Comparison of ENCODE assay signal across 8 mouse cellular contexts in the genomic region with DNA sequence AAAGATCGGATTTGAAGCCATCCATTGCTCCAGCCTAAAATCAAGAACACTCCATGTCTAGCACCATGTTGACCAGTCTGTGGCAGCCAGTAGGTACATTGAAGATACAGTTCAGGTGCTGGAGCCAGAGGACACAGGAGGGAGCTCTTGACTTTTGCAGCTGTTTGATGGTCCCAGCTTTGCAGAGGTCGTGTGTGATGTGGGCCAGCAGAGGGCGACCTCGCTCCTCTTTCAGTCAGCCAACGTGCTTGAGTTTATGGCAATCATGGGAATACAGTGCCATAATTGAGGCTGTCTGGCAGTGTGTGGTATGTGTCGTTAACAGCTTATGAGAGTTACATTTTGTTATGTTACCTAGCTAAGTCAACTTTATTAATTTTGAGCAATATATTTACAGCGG. TPM values are rescaled to one million over a fixed set of nuclear protein-coding genes. Genes with fewer than 3 reads are reported as not detected.
A peak's percentile ranks its signal among the peaks of the same experiment; 100 is the strongest.
DNase-seq lines count a peak whose midpoint lies in the region; ATAC-seq and TF ChIP-seq lines count a peak whose summit lies in the region.

No protein-coding gene starts in this region.

- TF ChIP-seq POLR2A in embryonic fibroblast, embryonic 13.5 days (IDR thresholded peaks at IDR 0.05; ENCODE audit: low read depth, low read length) = no peak

- 15% methylated on average over 7 of the region's 7 CpGs for WGBS in heart, embryonic 15.5 days
- WGBS in liver, embryonic 13.5 days (ENCODE audit: insufficient replicate concordance) = 19% methylated on average over 7 of the region's 7 CpGs
- WGBS in neural tube, embryonic 13.5 days = 19% methylated on average over 7 of the region's 7 CpGs

- H3K4me2 ChIP-seq in heart, embryonic 15.5 days = no peak overlapping the region
- H3K4me2 ChIP-seq in liver, embryonic 13.5 days = no peak overlapping the region
- H3K4me2 ChIP-seq in neural tube, embryonic 13.5 days = no peak overlapping the region

- no peaks in the 10 kb centered on the region for H3K4me1 ChIP-seq in embryonic fibroblast, embryonic 13.5 days (ENCODE audit: control insufficient read depth, insufficient read depth, low read length)
- H3K4me1 ChIP-seq in heart, embryonic 15.5 days (replicated peaks) = no peaks in the 10 kb centered on the region
- H3K4me1 ChIP-seq in liver, embryonic 13.5 days (replicated peaks) = no peaks in the 10 kb centered on the region
- peaks cover 36% of the 10 kb centered on the region for H3K4me1 ChIP-seq in neural tube, embryonic 13.5 days (replicated peaks)

- peaks cover 3% of the 10 kb centered on the region; the same call in 1 of the 2 replicates for H3K36me3 ChIP-seq in heart, embryonic 15.5 days
- H3K36me3 ChIP-seq in liver, embryonic 13.5 days = peaks cover 22% of the 10 kb centered on the region
- H3K36me3 ChIP-seq in neural tube, embryonic 13.5 days = peaks cover 31% of the 10 kb centered on the region

- no peaks in the 10 kb centered on the region for H3K9me3 ChIP-seq in heart, embryonic 15.5 days (replicated peaks)
- no peaks in the 10 kb centered on the region for H3K9me3 ChIP-seq in liver, embryonic 13.5 days (replicated peaks)
- H3K9me3 ChIP-seq in neural tube, embryonic 13.5 days = no peaks in the 10 kb centered on the region

- 0 out of 2 replicates have a peak, but pooled peaks have one; percentile 35 for ATAC-seq in heart, embryonic 15.5 days (replicated peaks; ENCODE audit: insufficient number of reproducible peaks, insufficient read depth, low FRiP score, low read depth)
- no peak for ATAC-seq in liver, embryonic 13.5 days (ENCODE audit: low read depth)
- ATAC-seq in neural tube, embryonic 13.5 days (ENCODE audit: low read depth) = peak; percentile 80

- H3K4me3 ChIP-seq in embryonic fibroblast, embryonic 13.5 days (ENCODE audit: insufficient read depth, low read length) = no peak overlapping the region
- H3K4me3 ChIP-seq in heart, embryonic 15.5 days = no peak overlapping the region
- H3K4me3 ChIP-seq in liver, embryonic 13.5 days (replicated peaks) = no peak overlapping the region
- no peak overlapping the region for H3K4me3 ChIP-seq in neural tube, embryonic 13.5 days

- TF ChIP-seq CTCF in embryonic fibroblast, embryonic 13.5 days (IDR thresholded peaks at IDR 0.05; ENCODE audit: borderline replicate concordance, insufficient read depth, low read length) = peak; percentile 99

- H3K27me3 ChIP-seq in heart, embryonic 15.5 days = no peaks in the 10 kb centered on the region
- no peaks in the 10 kb centered on the region for H3K27me3 ChIP-seq in liver, embryonic 13.5 days
- H3K27me3 ChIP-seq in neural tube, embryonic 13.5 days = peaks cover 24% of the 10 kb centered on the region

- DNase-seq in CD4-positive, CD25-positive, alpha-beta regulatory T cell, adult 2 months (ENCODE audit: low read depth, low spot score) = peak; percentile 87
- peak; percentile 40 to 48 for DNase-seq in adrenal gland, postnatal 4 days (ENCODE audit: low spot score in 2 of 2)
- DNase-seq in kidney, postnatal 25 days = peak; percentile 83 to 88
- peak; percentile 51 for DNase-seq in liver, embryonic 13.5 days
- DNase-seq in testis, postnatal 10 days (ENCODE audit: low spot score) = peak; percentile 85

- no peak overlapping the region for H3K27ac ChIP-seq in embryonic fibroblast, embryonic 13.5 days (ENCODE audit: insufficient read depth, low read length)
- no peak overlapping the region for H3K27ac ChIP-seq in heart, embryonic 15.5 days
- H3K27ac ChIP-seq in liver, embryonic 13.5 days = no peak overlapping the region
- H3K27ac ChIP-seq in neural tube, embryonic 13.5 days (replicated peaks) = no peak overlapping the region

- no peak overlapping the region for H3K9ac ChIP-seq in heart, embryonic 15.5 days
- H3K9ac ChIP-seq in liver, embryonic 13.5 days = no peak overlapping the region
- H3K9ac ChIP-seq in neural tube, embryonic 13.5 days = no peak overlapping the region

RNA-seq across cellular contexts. Expression of a gene that starts 15.5 kb away (rescaled TPM):
- total RNA-seq in adrenal gland, postnatal 4 days (2021) = 10 to 100 TPM; 16.7 to 17.9 TPM
- polyA plus RNA-seq in embryonic fibroblast, embryonic 13.5 days (2011; ENCODE audit: insufficient read length, low read depth, missing spikeins) = 11.9 and 15.0 TPM in 2 replicates
- polyA plus RNA-seq in heart, embryonic 15.5 days (2015; fragmentation: Nextera tagmentation; extraction: Ambion mirVana) = 3.8 and 5.2 TPM in 2 replicates
- polyA plus RNA-seq in liver, embryonic 13.5 days (2015; fragmentation: Nextera tagmentation; extraction: Ambion mirVana) = 2.2 and 2.7 TPM in 2 replicates
- polyA plus RNA-seq in neural tube, embryonic 13.5 days (2015; fragmentation: Nextera tagmentation; extraction: Ambion mirVana) = 7.9 and 8.6 TPM in 2 replicates

RNA-seq across cellular contexts. Expression of a gene that starts 40.0 kb away (rescaled TPM):
- not detected for total RNA-seq in adrenal gland, postnatal 4 days (2021)
- polyA plus RNA-seq in embryonic fibroblast, embryonic 13.5 days (2011; ENCODE audit: insufficient read length, low read depth, missing spikeins) = not detected in 2 replicates
- polyA plus RNA-seq in heart, embryonic 15.5 days (2015; fragmentation: Nextera tagmentation; extraction: Ambion mirVana) = not detected in 2 replicates
- polyA plus RNA-seq in liver, embryonic 13.5 days (2015; fragmentation: Nextera tagmentation; extraction: Ambion mirVana) = not detected in 2 replicates
- 0.38 and 0.50 TPM in 2 replicates for polyA plus RNA-seq in neural tube, embryonic 13.5 days (2015; fragmentation: Nextera tagmentation; extraction: Ambion mirVana)

RNA-seq across cellular contexts. Expression of a gene that starts 58.5 kb away (rescaled TPM):
- 100 to 1,000 TPM; 110 to 114 TPM for total RNA-seq in adrenal gland, postnatal 4 days (2021)
- polyA plus RNA-seq in embryonic fibroblast, embryonic 13.5 days (2011; ENCODE audit: insufficient read length, low read depth, missing spikeins) = 135 and 148 TPM in 2 replicates
- polyA plus RNA-seq in heart, embryonic 15.5 days (2015; fragmentation: Nextera tagmentation; extraction: Ambion mirVana) = 120 and 123 TPM in 2 replicates
- 54.9 and 58.2 TPM in 2 replicates for polyA plus RNA-seq in liver, embryonic 13.5 days (2015; fragmentation: Nextera tagmentation; extraction: Ambion mirVana)
- 115 and 123 TPM in 2 replicates for polyA plus RNA-seq in neural tube, embryonic 13.5 days (2015; fragmentation: Nextera tagmentation; extraction: Ambion mirVana)
